Mouse (Mus musculus) cortical plate, adult 2 months (tissue): Measurements from ENCODE around the gene Cd200r4.

Experiments used
- CTCF ChIP-seq: fragments of 200-500 bp; IDR thresholded peaks from 2 replicates; pipeline ENCODE4 v1.5.1; 2011; ENCODE audit warnings: mild to moderate bottlenecking, control low read depth, low read length; ENCODE audit not compliant: insufficient read depth; ENCODE audit errors: extremely low read depth
- POLR2A ChIP-seq: fragments of 200-500 bp; IDR thresholded peaks from 2 replicates; pipeline ENCODE4 v1.6.1; 2011; ENCODE audit warnings: mild to moderate bottlenecking, low read length, control low read depth; ENCODE audit not compliant: insufficient read depth; ENCODE audit errors: extremely low read depth

GRCm38 (mm10) chr16:44818010-44818409 lies 6.5 kb downstream of the Cd200r4 start:
- TF ChIP-seq CTCF: no peak
- no peak for TF ChIP-seq POLR2A
